Mouse (Mus musculus) layer of hippocampus, postnatal 14 days (tissue): ENCODE measurements at regions not wholly inside any gene's neighbourhood (a gene's known extent, or its start where the extent isn't known, plus 50 kb on each side); places are given as distances from the start of the nearest gene placed in this dataset.

ENCODE experiments used
- DNase-seq, 2 experiments: peaks; one replicate each; pipeline ENCODE4 v3.0.0; 2021 to 2022; ENCODE audit warnings: low spot score in 2 of 2, mixed read lengths in 1 of 2

DNA sequence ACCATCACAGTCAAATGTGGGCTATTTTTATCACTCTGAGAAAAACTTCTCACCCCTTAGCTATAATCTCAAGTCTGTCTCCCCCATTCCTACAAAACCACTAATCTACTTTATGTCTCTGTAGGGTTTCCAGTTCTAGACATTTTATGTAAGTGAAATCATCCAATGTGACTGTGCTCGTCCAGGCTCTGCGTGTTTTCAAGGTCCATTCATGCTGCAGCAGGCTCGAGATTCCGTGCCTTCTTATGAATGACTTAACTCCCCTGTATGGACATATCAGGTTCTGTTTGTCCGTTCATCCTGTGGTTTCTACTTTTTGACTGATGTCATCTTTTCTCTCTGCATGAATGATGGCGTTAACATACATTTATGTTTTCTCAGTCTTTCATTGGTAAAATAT lies 357.6 kb downstream of the 1500009L16Rik start:
- DNase-seq = no peak

DNA sequence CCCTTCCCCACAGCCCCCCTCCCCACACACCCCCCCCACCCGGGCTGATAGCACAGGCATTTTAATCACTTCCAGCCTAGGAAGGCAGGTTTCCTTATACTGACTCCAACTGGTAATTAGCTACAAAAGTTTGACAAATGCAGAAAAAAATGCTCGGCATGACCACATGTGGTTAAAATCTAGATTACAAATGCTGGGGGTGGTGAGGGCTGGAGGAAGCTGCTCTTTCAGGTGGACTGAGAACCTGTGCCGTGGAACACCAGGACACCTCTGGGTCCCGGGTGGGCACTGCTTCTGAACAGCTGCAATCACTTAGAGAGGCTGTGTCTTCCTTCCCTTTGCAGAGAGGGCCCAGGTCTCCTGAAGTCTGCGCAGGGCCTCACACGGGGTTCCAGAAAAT lies 358.7 kb downstream of the Nuak1 start:
- DNase-seq = no peak

DNA sequence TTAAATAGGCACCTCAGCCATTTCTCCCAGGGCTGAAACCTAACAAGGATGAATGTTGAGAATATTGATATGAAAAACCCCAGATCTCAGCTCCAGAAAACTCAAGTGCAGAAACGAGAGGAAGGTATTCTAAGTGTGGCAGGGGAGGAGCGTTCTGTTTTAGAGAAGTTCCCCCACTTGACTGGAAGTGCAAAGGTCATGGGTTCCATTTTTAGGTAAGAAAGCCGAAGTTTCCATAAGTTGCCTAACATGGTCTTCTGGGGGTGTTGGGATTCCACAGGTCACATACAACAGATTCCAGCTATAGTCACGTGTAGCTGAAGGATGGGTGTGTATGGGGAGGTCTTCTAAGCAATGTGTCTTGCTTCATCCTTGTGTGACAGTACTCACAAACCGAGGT lies 352.9 kb downstream of the Nuak1 start:
- DNase-seq = no peak

DNA sequence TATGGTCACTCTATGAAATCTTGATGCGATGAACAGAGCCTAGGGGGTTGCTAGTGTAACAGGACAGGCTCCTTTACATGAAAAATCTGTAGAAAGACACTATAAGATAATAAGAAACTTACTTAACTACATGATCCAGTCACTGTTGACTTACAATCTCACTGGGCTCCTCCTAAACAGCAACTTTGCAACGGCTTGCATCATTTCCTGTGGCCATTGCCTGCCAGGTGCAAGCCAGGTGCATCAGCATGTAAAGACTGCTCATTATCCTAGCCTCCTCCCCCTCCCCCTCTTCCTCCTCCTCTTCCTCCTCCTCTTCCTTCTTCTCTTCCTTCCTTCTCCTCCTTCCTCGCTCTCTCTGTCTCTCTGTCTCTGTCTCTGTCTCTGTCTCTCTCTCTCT lies 352.5 kb downstream of the Nuak1 start:
- DNase-seq = no peak

DNA sequence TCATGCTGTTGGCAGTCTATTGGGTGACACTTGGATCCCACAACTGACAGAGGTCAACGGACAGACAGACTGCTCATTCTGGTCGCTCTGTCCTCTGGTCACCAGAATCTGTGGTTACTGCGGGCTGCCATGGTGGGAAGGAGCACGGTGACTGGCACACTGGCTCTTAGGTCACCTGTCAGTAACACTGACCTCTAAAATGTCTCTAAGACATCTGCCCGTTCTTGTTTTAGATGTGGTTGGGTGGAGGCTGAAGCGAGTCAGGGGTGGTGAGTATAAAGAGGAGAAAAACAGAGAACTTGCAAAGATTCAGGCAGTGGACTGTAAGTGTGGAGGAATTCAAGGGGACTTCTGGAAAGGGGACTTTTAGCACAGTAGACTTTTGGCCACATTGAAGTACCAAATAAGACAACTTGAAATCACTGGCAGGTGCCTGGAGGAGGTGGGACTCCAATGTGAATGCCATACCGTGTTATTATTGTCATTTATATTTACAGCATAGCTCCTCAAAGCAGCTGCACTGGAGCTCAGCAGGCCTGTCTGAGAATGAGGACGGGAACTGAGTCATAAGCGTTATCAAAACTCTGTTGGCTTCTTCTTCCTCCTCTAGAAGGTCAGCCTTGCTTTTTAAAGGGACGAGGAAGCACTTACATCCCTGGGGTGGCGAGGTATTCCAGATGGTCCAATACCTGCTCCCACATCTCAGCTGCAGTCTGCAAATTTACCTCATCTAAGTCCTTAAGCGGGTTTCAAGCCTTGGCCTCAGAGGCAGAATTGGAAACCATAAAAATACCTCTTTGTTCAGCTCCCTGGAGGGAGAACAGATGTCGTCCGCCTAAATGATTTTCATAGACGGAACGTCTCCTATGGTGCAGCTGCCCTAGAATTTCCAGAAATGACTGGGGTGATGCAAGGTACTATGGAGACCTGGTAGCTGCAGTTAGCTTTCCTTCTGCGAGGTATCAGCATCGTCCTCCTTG lies 351.3 kb downstream of the Nuak1 start:
- no peak for DNase-seq

DNA sequence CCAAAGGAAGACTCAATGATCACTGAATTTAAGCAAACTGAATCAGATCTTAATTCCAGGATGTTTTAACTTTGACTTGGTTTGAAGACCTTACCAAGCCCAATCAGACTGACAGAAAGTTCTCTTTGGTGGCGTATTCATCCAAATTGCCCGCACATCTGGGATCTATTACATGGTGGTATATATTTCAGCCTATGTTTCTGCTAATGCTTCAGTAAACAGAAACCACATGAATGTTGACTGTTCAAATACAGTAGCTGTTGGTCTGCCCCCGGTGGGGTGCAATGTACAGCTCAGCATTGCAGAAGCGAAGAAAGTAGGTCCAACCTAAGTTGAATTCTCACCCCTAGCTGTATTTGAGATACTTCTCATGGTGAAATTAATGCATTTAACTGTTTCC lies 346.5 kb downstream of the Nuak1 start:
- DNase-seq = no peak

DNA sequence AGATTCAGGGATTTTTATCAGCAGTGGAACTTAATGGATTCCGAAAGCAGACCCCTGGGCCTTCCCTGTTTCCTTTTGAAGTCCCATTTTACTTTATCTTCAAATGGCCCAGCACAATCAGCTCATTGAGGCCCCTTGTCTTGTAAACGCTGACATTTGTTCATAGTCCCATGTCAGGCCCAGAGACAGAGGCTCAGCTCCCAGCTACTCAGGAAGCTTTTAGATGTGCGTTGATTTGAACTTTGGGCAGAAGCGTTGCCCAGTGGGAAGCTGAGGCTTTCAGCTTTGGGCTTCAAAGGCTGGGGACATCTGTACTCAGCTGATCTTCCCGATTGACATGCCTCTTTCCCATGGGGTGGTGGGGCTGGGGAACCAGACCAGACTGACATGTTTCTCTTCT lies 343.2 kb downstream of the Nuak1 start:
- DNase-seq = no peak

DNA sequence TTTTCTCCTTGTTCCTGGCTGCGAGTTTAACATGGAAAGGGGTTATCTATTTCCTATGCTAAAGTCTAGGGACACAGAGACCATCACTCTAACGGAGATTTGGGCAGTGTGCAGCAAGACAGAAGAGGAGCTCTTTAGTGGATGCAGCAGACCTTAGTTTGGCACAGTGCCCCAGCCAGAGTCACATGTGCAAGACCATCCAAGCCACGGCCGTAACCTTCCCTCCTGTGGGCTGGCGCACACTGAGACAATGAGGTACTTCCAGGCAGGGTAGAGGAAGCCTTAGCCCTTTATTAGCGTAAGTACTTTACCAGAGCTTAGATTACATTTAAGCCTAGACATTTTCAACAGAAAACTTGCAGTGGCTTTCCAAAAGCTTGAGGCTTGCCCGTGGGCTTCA lies 336.4 kb downstream of the Nuak1 start:
- no peak for DNase-seq

DNA sequence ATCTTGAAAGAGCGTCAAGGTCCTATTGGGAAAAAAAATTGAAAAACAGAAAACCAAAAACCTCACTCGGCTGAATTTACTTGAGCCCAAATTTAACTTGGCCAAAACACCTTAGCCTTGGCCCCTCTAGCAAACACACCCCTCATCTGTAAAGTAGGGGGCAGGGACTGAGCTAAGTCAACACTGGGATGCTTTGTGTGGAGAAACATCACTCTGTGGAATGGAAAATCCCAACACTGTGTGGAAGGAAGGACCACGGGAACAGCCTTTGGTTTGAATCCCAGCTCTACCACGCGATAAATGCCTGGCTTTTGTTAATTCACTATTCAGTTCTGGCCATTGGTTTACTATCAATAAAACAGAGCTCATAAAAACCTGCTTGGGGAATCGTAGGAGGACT lies 335.8 kb downstream of the Nuak1 start:
- no peak for DNase-seq

DNA sequence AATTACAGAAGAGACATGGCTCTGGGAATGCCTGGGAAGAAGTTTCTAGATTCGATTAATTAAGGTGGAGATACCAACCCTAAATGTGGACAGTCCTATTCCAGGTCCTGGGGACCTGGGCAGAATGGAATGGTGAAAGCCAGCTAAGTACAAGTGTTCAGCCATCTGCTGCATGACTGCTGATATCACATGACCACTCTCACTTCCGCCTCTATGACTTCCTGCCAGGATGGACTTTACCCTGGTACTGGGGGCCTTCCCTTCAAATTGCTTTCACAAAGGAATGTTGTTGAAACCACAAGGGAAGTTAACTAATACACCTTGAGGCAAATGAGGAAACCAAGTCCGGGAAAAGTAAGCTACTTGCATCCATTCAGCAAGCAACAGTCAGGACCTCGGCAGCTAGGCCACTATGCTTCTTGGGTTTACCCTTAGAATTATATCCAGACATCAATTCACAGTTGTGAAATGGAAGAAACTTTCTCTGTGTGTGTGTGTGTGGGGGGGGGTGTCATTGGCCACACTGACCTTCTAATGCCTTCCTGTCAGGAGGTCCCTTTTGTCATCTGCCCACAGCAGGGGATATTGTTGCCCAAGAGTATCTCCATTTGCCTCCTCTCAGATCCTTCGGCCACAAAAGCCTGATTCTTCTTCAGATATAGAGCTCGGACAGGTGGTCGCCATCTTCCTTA lies 330.6 kb downstream of the Nuak1 start:
- no peak for DNase-seq

DNA sequence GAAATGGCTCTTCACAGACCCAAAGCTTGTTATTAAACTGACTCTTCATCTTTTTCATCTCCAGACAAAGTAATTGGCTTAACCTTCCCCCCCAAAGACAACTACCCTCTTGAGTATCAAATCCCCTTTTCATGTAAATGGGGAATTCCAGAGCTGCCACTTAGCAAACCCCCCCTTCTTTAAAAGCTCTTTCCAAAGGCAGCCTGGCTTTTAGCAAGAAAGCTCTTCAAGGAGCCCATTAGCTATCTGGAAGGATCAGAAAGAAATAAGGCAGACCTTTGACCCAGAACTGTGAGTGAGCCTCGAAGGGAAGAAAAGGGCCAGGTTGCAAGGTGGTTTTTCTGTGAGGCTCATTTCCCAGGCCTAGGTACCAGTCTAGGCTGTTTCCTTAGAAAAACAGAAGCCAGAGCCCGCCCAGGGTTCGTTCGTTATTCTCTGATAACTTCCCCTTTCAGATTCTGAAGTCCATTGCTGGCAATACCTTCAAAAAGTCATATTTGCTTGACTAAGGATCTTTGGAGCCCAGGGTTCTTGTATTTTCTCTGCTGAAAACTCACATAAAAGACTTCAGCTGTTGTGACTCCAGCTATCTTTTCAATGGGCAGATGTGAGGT lies 329.9 kb downstream of the Nuak1 start:
- DNase-seq = no peak

DNA sequence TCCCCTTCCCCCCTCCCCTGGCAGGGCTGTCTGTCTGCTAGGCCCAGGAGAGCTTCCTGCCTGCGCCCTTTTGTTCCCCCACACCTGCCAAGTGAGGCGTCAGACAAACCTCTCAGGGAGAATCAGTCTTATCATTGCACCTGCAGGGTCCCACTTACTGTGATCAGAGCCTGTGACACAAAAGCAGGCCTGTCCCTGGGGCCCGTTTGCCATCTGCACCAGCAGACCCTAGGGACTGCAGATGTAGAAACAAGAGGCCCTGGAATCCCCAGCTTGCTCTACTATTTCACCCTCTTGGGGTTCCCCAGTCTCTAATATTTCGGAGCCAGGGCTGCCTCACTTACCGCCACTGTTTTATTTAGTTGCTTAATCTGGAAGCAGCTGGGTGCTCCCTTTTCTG lies 328.9 kb downstream of the Nuak1 start:
- no peak for DNase-seq

DNA sequence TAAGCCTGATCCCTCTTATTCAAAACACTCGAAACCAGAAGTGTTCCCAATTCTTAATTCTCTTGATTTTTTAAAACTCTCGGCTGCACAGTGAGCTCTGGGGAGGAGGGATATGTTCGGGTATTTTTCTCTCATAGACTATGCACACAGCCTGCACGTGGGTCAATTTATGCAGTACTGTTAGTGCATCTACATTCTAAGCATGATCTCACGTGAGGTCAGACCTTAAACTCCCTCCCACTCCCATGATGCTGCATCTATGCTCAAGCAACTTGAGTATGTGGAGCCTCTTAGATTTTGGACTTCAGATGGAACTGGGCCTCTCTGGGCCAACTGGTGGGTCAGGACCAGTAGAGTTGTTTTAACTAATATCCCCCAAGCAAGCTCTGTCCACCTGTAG lies 328.5 kb downstream of the Nuak1 start:
- no peak for DNase-seq

DNA sequence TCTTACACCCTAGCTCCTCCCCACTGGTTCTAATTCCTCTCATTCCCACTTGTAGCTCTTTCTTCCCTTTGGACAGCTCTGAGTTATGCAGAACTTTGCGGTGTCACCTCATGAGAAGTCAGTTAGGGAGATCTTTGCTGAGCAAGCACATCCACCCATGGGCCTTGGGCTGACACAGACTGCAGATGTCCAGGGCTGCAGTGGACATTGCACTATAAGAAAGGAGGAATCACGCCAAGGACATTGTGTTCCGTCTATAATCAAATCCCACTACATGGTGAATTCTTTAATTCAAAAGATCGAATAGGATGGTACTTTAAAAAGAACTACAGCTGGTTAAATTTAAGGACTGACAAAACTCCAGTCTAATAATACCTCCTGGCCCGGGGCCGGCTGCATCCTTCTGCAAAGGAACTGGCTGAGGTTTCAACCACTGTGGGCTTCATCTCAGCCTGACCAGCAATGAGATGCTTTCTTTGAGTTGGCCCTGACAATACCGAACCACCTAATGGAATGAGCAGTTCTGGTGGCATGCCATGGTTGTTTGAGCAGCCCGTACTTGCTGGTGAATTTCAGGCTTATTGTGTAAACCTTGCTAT lies 320.3 kb downstream of the Nuak1 start:
- DNase-seq = no peak

DNA sequence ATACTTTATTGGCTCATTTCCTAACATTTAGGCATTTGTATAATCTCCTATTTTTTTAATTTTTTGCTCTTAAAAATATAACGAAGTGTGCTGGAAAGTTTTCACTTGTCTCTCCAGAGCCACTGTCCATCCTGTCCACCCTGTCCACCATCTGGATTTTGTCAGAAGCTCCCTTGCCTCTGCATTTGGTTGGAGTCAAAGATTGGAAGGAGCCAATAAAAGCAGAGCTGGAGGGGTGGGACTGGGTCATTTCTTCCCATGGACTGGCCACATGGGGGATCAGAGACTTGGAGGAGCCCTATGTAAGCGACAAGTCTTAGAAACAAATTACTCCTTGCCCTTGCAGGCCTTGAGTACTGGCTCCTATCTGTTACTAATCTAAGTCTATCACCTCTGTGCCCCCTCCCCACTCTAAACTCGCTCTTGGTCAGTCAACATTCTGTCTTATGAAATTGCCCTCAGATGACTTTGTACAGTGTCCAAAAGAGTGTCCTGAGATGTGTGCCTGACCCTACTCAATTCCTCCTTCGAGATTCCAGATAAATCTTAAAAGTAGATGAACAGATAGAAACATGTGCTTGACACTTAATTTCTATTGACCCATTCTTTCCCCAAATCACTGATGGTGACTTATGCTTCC lies 303.3 kb downstream of the Nuak1 start:
- no peak for DNase-seq

DNA sequence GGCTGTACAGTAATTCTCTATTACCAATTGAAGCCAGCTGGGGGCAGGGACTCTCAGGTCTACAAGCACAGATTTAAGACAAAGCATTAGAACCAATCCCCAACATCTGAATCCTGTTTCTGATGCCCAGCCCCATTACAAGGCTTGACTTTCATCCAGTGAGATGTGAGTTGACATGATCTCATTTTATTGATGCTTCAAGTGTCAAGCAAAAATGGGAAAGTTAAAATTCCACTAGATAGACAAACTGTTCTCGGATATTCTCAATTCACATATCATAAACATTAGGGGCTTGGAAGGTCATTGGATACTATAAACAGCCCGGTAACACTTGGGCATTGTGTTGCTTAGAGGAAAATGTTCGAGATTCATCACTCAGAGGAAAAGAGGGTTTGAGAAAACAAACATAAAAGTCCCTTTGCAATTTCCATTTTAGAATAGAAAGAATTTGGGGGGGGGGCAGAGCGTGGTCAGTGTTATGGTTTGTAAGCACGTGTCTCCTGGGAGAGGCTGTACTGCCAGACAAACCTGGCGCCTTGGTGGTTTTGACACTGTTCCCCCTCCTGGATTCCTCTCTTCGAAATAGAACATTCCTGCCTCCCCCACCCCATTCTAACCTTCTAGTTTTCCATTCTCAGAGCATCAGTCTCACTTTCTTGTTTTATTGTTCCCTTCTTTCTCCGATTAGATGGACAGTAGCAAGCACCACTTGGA lies 297.5 kb downstream of the Nuak1 start:
- no peak for DNase-seq

DNA sequence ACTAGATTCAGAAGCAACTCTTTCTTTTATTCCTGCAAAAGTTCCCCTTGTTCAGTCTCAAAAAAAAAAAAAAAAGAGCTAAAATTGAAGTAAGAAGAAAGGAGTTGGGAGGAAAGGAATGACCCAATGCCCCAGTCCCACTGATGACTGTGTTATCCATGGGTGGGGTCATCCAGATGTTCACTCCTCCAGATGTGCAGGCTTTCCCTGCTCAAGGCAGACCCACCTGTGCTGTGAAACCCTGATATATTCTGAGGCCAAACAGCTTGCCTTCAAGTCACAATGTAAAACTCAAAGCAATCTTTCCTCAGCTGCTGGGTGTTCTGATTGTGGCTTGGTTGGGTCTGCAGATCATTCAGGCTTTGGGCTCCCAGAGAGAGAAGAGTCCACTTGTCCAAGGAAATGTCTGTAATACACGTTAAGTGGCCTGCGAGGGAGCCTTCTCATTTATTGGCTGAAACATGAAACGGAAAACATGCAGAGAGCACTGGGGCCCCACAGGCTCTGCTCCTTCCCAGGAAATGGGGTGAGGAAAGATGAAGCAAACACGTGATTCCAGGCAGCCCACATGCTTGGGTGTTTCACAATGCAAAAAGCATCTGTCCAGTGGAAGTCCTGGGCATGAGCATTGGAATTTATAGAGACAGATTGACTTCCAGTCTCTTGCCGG lies 296.6 kb downstream of the Nuak1 start:
- no peak for DNase-seq

DNA sequence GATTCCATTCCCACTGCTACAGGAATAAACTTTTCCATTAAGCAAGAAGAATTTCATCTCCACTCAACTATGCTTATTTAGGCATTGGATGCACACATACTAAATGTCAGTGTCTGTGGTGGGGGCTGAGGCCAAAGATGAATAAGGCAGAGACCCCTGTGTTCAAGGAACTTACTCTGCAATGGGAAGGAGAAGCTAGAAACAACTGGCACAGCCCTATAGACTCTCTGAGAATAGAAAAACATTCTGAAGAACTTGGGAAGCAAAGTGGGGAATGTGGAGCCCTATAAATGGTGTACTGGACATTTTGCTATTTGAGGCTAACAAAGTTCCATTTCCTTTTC lies 296.1 kb downstream of the Nuak1 start:
- no peak for DNase-seq

DNA sequence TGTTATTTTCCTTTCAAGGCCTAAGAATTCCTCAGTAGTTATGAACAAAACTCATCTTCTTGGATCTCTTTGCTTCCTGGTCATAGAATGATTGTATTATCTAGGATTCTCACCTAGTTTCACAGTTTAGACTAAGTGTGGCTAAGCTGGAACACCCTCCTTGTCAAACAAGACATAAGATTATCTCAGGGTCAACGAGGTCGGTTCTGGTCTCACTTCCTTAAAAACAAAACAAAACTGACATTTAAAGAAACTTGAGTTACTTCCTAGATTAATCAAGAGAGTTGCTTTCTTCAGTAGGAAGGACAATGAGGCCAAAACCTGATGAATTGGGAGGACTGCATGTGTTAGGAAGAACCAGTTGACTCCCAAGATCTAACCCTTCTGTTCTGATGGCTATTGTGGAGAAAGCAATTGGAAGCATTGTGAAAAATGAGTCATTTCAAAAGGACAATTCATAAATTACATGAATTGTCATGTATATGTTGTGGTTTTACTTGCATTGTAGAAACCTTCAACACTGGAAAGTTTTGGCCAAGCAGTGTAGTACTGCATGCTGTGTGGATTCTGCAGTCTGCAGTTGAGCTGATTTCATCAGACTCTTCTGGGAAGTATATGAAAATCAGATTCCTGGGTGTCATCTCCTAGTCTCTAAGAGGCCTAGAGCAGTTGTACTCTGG lies 293.0 kb downstream of the Nuak1 start:
- DNase-seq = no peak

DNA sequence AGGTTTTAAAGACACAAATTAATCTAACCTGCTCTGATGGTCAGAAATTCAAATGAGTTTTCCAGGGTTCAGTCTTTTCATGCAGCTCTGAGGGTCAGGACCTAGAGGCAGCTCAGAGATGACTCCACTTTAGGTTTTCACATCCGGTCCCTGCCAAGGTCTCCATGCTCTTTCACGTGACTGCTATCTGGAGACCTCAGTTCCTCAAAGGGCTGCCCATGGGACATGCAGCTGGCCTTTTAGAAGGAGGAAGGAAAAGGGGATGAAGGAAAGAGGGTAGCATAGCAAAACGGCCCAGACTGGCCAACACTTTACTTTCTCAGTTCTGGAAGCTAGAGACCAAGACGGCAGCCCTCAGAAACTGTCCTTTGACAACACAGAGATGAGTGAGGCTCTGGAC lies 276.6 kb downstream of the Nuak1 start:
- no peak for DNase-seq
